Mouse (Mus musculus): ENCODE measurements around the gene Smarca5. TPM values are rescaled to one million over a fixed set of nuclear protein-coding genes. Genes with fewer than 3 reads are reported as not detected.

Smarca5 gene
- total and polyA plus RNA-seq, 3 experiments = 59.0 to 140 (median 89.1) TPM

GRCm38 (mm10) chr8:80749091-80749490, 9.8 kb upstream of the Smarca5 start:
- no peaks in the 10 kb centered on the region for H3K9me3 ChIP-seq (replicated peaks; ENCODE audit: insufficient read depth, low read length)
- H3K9ac ChIP-seq (ENCODE audit: control insufficient read depth, low read depth, low read length, poor library complexity, severe bottlenecking) = no peak overlapping the region
- H3K27me3 ChIP-seq (ENCODE audit: control insufficient read depth in 1 of 2, insufficient read depth in 2 of 2, low read length in 2 of 2) = no peaks in the 10 kb centered on the region
- H3K4me3 ChIP-seq (ENCODE audit: control insufficient read depth in 1 of 2, insufficient read depth in 1 of 2, low read depth in 2 of 2, low read length in 2 of 2) = no peak overlapping the region
- H3K36me3 ChIP-seq (ENCODE audit: control insufficient read depth in 1 of 2, insufficient read depth in 2 of 2, low read length in 2 of 2) = no peaks in the 10 kb centered on the region
- TF ChIP-seq ZMIZ1 (IDR thresholded peaks at IDR 0.05; ENCODE audit: low read depth, low read length) (no peak), MEF2A (IDR thresholded peaks at IDR 0.05; ENCODE audit: extremely low read depth, insufficient replicate concordance, low read depth, low read length, poor library complexity, severe bottlenecking) (no peak), TAL1 (IDR thresholded peaks at IDR 0.05; ENCODE audit: low read length) (no peak), MXI1 (IDR thresholded peaks at IDR 0.05; ENCODE audit: low read depth, low read length) (no peak), ETS1 (IDR thresholded peaks at IDR 0.05; ENCODE audit: low read depth, low read length) (no peak), E2F4 (IDR thresholded peaks at IDR 0.05; ENCODE audit: borderline replicate concordance, low read depth, low read length) (no peak), USF1 (IDR thresholded peaks at IDR 0.05; ENCODE audit: low read depth, low read length) (no peak), ZNF384 (IDR thresholded peaks at IDR 0.05; ENCODE audit: low read depth, low read length) (no peak), CTCF (IDR thresholded peaks at IDR 0.05 in 2 of 3, conservative IDR thresholded peaks at IDR 0.05 in 1 of 3; ENCODE audit: control insufficient read depth in 1 of 3, insufficient read depth in 1 of 3, low read depth in 2 of 3, low read length in 3 of 3, poor library complexity in 1 of 3, severe bottlenecking in 1 of 3) (no peak), MYB (IDR thresholded peaks at IDR 0.05; ENCODE audit: low read depth, low read length) (no peak)
- no peak overlapping the region for H3K27ac ChIP-seq (ENCODE audit: control insufficient read depth, low read depth, low read length)
- peak; percentile 44 for DNase-seq (ENCODE audit: low read depth, low spot score)
- H3K79me2 ChIP-seq (ENCODE audit: control insufficient read depth, insufficient read depth, low read length, poor library complexity) = no peaks in the 10 kb centered on the region
- H3K4me1 ChIP-seq (ENCODE audit: control insufficient read depth in 1 of 2, insufficient read depth in 2 of 2, low read length in 2 of 2) = no peaks in the 10 kb centered on the region

GRCm38 (mm10) chr8:80739932-80740331, 635 bp upstream of the Smarca5 start:
- DNase-seq (ENCODE audit: low read depth, low spot score) = no peak
- TF ChIP-seq TCF12 (IDR thresholded peaks at IDR 0.05; ENCODE audit: low read depth, low read length) = no peak
- no peak for TF ChIP-seq TAL1 (IDR thresholded peaks at IDR 0.05; ENCODE audit: low read length)
- TF ChIP-seq POLR2A (IDR thresholded peaks at IDR 0.05; ENCODE audit: control insufficient read depth in 1 of 2, insufficient read depth in 1 of 2, low read depth in 1 of 2, low read length in 2 of 2, poor library complexity in 1 of 2) = 0 out of 4 replicates have a peak, but pooled peaks of 1 of the 2 experiments have one; percentile 11
- no peak for TF ChIP-seq MEF2A (IDR thresholded peaks at IDR 0.05; ENCODE audit: extremely low read depth, insufficient replicate concordance, low read depth, low read length, poor library complexity, severe bottlenecking)
- no peak for TF ChIP-seq MXI1 (IDR thresholded peaks at IDR 0.05; ENCODE audit: low read depth, low read length)
- no peak for TF ChIP-seq MAZ (IDR thresholded peaks at IDR 0.05; ENCODE audit: low read depth, low read length)
- TF ChIP-seq GATA1 (IDR thresholded peaks at IDR 0.05; ENCODE audit: low read depth, low read length) = peak; percentile 33; the same call in 1 of the 2 replicates
- TF ChIP-seq ZNF384 (IDR thresholded peaks at IDR 0.05; ENCODE audit: low read depth, low read length) = no peak
- TF ChIP-seq CTCF (IDR thresholded peaks at IDR 0.05 in 2 of 3, conservative IDR thresholded peaks at IDR 0.05 in 1 of 3; ENCODE audit: control insufficient read depth in 1 of 3, insufficient read depth in 1 of 3, low read depth in 2 of 3, low read length in 3 of 3, poor library complexity in 1 of 3, severe bottlenecking in 1 of 3) = no peak
- TF ChIP-seq ELF1 (IDR thresholded peaks at IDR 0.05; ENCODE audit: low read depth, low read length) = no peak
- TF ChIP-seq TBP (IDR thresholded peaks at IDR 0.05; ENCODE audit: low read depth, low read length) = 0 out of 2 replicates have a peak, but pooled peaks have one; percentile 15
- 0 out of 2 replicates have a peak, but pooled peaks have one; percentile 84 for TF ChIP-seq CHD1 (IDR thresholded peaks at IDR 0.05; ENCODE audit: low read depth, low read length)
- TF ChIP-seq ZMIZ1 (IDR thresholded peaks at IDR 0.05; ENCODE audit: low read depth, low read length) = 0 out of 2 replicates have a peak, but pooled peaks have one; percentile 5
- TF ChIP-seq BHLHE40 (IDR thresholded peaks at IDR 0.05; ENCODE audit: borderline replicate concordance, low read depth, low read length) = no peak
- Histone ChIP-seq H3K9me3 (replicated peaks; ENCODE audit: insufficient read depth, low read length) (no peaks in the 10 kb centered on the region), H3K27me3 (ENCODE audit: control insufficient read depth in 1 of 2, insufficient read depth in 2 of 2, low read length in 2 of 2) (no peaks in the 10 kb centered on the region), H3K79me2 (ENCODE audit: control insufficient read depth, insufficient read depth, low read length, poor library complexity) (peaks cover 20% of the 10 kb centered on the region), H3K4me1 (ENCODE audit: control insufficient read depth in 1 of 2, insufficient read depth in 2 of 2, low read length in 2 of 2) (peaks cover 0 to 4% of the 10 kb centered on the region in 2 experiments), H3K27ac (ENCODE audit: control insufficient read depth, low read depth, low read length) (peak overlapping the region; percentile 98), H3K4me3 (ENCODE audit: control insufficient read depth in 1 of 2, insufficient read depth in 1 of 2, low read depth in 2 of 2, low read length in 2 of 2) (peak overlapping the region; percentile 68 to 72), H3K9ac (ENCODE audit: control insufficient read depth, low read depth, low read length, poor library complexity, severe bottlenecking) (peak overlapping the region; percentile 79), H3K36me3 (ENCODE audit: control insufficient read depth in 1 of 2, insufficient read depth in 2 of 2, low read length in 2 of 2) (peaks cover 8 to 16% of the 10 kb centered on the region in 2 experiments)
